Mouse (Mus musculus): Measurements from ENCODE around the gene Olfr69. TPM values are rescaled to one million over a fixed set of nuclear protein-coding genes. Genes with fewer than 3 reads are reported as not detected.
"Not testable (repeated sequence)": the region's sequence is repeated elsewhere in the genome, so short reads cannot be mapped to it uniquely, and the experiment has no call there.

The Olfr69 gene
- polyA plus RNA-seq, 1 experiment = not detected

DNA sequence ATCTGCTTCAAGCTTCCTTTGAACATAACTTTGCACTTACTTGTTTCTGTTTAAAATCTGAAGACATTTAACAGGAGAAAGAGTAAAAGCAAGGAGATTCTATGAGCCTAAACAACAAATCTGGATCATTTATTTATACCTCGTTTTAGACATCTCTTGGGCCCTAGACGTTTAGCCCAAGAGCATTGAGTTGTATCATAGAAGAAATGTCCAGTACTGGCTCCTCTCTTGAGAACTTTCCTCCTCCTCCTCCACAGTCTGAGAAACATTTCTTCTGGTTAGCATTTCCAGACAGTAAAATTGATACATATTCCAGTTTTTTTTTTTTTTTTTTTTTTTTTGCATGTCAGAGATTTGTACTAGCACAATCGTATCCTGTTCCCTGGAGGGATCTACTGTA is 20.3 kb upstream of the Olfr69 start, which contains the start of gene Olfr67:
Gene Olfr67, minus strand, starts transcription at position 101 of the 400 bp plus-strand sequence.
- TF ChIP-seq CTCF (IDR thresholded peaks at IDR 0.05; ENCODE audit: borderline replicate concordance, control insufficient read depth, extremely low read depth, insufficient read depth, low read length, poor library complexity) = no peak
- TF ChIP-seq POLR2A (IDR thresholded peaks at IDR 0.05; ENCODE audit: control insufficient read depth, extremely low read depth, insufficient read depth, low read length, poor library complexity) = no peak
- no peak within 1 kb of the TSS for H3K27ac ChIP-seq (ENCODE audit: control insufficient read depth, insufficient read depth, low read length)
- no peaks in the 10 kb centered on the region for H3K27me3 ChIP-seq (ENCODE audit: control insufficient read depth, insufficient read depth, low read length)
- H3K4me3 ChIP-seq (ENCODE audit: control insufficient read depth, insufficient read depth, low read length) = no peak within 1 kb of the TSS
- no peaks in the 10 kb centered on the region for H3K4me1 ChIP-seq (replicated peaks; ENCODE audit: control insufficient read depth, insufficient read depth, low read length)
- WGBS = 76% methylated on average over 3 of the region's 3 CpGs
- DNase-seq = no peak
- no peaks in the 10 kb centered on the region for H3K36me3 ChIP-seq (ENCODE audit: control insufficient read depth, insufficient read depth, low read length)

DNA sequence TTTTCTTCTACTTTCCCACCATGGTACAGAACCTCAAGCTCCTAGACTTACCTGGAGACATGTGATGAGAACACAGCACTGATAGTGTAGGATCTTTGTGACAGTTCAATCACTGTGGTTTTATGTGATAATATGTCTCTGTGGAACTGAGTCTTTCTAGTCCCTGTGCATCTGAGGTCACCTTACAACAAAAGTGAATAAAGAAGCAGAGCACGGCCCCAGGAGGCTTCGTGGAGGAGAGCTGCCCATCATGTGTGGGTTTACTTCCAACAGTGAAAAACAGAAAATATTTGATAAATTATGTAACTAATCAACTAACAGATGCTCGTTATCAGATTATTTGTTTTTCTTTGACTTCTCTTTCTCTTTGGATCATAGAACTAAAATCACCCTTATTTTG is 8.2 kb upstream of the Olfr69 start, which contains the start of gene Olfr68:
Gene Olfr68, minus strand, starts transcription at position 101 of the 400 bp plus-strand sequence.
- TF ChIP-seq POLR2A (IDR thresholded peaks at IDR 0.05; ENCODE audit: control insufficient read depth, extremely low read depth, insufficient read depth, low read length, poor library complexity) (no peak), CTCF (IDR thresholded peaks at IDR 0.05; ENCODE audit: borderline replicate concordance, control insufficient read depth, extremely low read depth, insufficient read depth, low read length, poor library complexity) (no peak)
- DNase-seq = no peak
- H3K4me1 ChIP-seq (replicated peaks; ENCODE audit: control insufficient read depth, insufficient read depth, low read length) = no peaks in the 10 kb centered on the region
- no peaks in the 10 kb centered on the region for H3K27me3 ChIP-seq (ENCODE audit: control insufficient read depth, insufficient read depth, low read length)
- no peaks in the 10 kb centered on the region for H3K36me3 ChIP-seq (ENCODE audit: control insufficient read depth, insufficient read depth, low read length)
- no peak within 1 kb of the TSS for H3K27ac ChIP-seq (ENCODE audit: control insufficient read depth, insufficient read depth, low read length)
- no peak within 1 kb of the TSS for H3K4me3 ChIP-seq (ENCODE audit: control insufficient read depth, insufficient read depth, low read length)
- WGBS = 93% methylated on average over 3 of the region's 3 CpGs

DNA sequence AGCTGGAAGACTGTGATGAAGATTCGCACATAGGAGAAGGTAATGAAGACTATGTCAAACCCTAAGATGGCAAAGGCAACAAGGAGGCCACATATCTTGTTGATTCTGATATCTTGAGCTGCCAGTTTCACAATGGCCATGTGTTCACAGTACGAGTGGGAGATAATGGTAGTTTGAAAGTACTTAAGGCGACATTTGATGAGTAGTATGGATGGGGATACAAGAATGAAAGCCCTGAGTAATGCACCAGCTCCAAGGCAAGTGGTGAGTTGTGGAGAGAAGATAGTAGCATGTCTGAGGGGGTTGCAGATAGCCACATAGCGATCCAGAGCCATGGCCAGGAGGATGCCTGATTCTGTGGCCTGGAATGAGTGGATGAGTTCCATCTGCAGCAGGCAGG is 6.3 kb upstream of the Olfr69 start:
- WGBS = 89% methylated on average over 4 of the region's 4 CpGs
- H3K27me3 ChIP-seq (ENCODE audit: control insufficient read depth, insufficient read depth, low read length); H3K4me3 ChIP-seq (ENCODE audit: control insufficient read depth, insufficient read depth, low read length); H3K36me3 ChIP-seq (ENCODE audit: control insufficient read depth, insufficient read depth, low read length); H3K4me1 ChIP-seq (replicated peaks; ENCODE audit: control insufficient read depth, insufficient read depth, low read length); H3K27ac ChIP-seq (ENCODE audit: control insufficient read depth, insufficient read depth, low read length); DNase-seq: not testable (repeated sequence)

DNA sequence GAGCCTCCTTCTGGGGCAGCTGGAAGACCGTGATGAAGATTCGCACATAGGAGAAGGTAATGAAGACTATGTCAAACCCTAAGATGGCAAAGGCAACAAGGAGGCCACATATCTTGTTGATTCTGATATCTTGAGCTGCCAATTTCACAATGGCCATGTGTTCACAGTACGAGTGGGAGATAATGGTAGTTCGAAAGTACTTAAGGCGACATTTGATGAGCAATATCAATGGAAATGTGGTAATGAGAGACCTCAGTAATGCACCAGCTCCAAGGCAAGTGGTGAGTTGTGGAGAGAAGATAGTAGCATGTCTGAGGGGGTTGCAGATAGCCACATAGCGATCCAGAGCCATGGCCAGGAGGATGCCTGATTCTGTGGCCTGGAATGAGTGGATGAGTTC is 3.7 kb downstream of the Olfr69 start:
- not testable (repeated sequence) for H3K4me3 ChIP-seq (ENCODE audit: control insufficient read depth, insufficient read depth, low read length); H3K27ac ChIP-seq (ENCODE audit: control insufficient read depth, insufficient read depth, low read length); H3K4me1 ChIP-seq (replicated peaks; ENCODE audit: control insufficient read depth, insufficient read depth, low read length); DNase-seq; H3K36me3 ChIP-seq (ENCODE audit: control insufficient read depth, insufficient read depth, low read length); H3K27me3 ChIP-seq (ENCODE audit: control insufficient read depth, insufficient read depth, low read length)
- WGBS = 96% methylated on average over 6 of the region's 6 CpGs

DNA sequence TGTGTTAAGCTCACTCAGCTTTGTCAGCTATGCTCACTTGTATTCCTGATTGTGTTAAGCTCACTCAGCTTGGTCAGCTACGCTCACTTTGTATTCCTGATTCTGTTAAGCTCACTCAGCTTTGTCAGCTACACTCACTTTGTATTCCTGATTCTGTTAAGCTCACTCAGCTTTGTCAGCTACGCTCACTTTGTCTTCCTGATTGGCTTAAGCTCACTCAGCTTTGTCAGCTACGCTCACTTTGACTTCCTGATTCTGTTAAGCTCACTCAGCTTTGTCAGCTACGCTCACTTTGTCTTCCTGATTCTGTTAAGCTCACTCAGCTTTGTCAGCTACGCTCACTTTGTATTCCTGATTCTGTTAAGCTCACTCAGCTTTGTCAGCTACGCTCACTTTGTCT is 9.2 kb downstream of the Olfr69 start:
- H3K27ac ChIP-seq (ENCODE audit: control insufficient read depth, insufficient read depth, low read length); H3K27me3 ChIP-seq (ENCODE audit: control insufficient read depth, insufficient read depth, low read length); H3K4me3 ChIP-seq (ENCODE audit: control insufficient read depth, insufficient read depth, low read length); DNase-seq; H3K4me1 ChIP-seq (replicated peaks; ENCODE audit: control insufficient read depth, insufficient read depth, low read length); H3K36me3 ChIP-seq (ENCODE audit: control insufficient read depth, insufficient read depth, low read length): not testable (repeated sequence)
- WGBS = 20% methylated on average over 6 of the region's 6 CpGs

DNA sequence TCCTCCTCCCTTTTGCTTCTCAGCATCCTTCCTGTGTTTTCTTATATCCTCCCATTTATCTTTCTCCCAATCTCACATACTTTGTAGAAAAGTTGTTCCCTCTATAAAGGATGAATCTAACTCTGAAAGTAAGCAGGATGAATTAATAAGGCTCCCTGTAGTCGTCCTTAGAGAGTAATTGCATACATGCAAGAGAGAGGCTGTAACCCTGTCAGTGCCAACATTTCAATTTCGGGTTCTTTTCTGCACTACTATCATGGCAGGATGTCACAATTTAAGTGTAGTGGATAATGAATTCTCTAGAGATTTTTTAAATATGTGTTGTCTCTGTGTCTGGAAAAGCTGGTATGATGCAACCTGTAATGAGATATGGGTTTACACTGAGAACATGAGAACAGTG is 14.2 kb downstream of the Olfr69 start, which contains the start of gene Olfr630:
Gene Olfr630, minus strand, starts transcription at position 101 of the 400 bp plus-strand sequence.
- 67% methylated on average over 2 of the region's 2 CpGs for WGBS

DNA sequence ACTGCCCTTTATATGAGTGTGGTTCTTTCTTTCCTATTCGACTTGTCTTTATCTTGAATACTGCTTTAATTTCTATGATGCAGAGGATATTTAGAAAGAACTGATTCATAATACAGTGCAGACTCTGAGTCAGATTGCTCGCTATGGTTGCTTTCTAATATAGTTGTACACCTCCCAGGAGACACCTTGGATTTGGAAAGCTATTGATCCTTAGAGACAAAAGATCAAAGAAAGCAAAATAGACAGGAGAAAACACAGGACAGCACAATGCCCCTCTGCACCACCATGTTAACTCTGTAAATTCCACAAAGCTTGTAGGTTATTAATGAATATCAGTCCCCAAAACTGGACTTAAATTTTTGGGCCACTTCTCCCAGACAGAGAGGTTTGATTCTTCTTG is 26.6 kb downstream of the Olfr69 start, which contains the start of gene Olfr629:
Gene Olfr629, minus strand, starts transcription at position 101 of the 400 bp plus-strand sequence.
- H3K4me3 ChIP-seq (ENCODE audit: control insufficient read depth, insufficient read depth, low read length) = no peak within 1 kb of the TSS
- H3K27ac ChIP-seq (ENCODE audit: control insufficient read depth, insufficient read depth, low read length) = no peak within 1 kb of the TSS
- no peaks in the 10 kb centered on the region for H3K36me3 ChIP-seq (ENCODE audit: control insufficient read depth, insufficient read depth, low read length)
- no peak for DNase-seq
- TF ChIP-seq CTCF (IDR thresholded peaks at IDR 0.05; ENCODE audit: borderline replicate concordance, control insufficient read depth, extremely low read depth, insufficient read depth, low read length, poor library complexity) (no peak), POLR2A (IDR thresholded peaks at IDR 0.05; ENCODE audit: control insufficient read depth, extremely low read depth, insufficient read depth, low read length, poor library complexity) (no peak)
- whole genome bisulfite sequencing = 96% methylated on average over 2 of the region's 2 CpGs
- no peaks in the 10 kb centered on the region for H3K4me1 ChIP-seq (replicated peaks; ENCODE audit: control insufficient read depth, insufficient read depth, low read length)
- no peaks in the 10 kb centered on the region for H3K27me3 ChIP-seq (ENCODE audit: control insufficient read depth, insufficient read depth, low read length)

More for the DNA sequence above, 14.2 kb downstream of the Olfr69 start, which contains the start of gene Olfr630:
- H3K36me3 ChIP-seq (ENCODE audit: control insufficient read depth, insufficient read depth, low read length) = no peaks in the 10 kb centered on the region
- no peak for DNase-seq
- no peaks in the 10 kb centered on the region for H3K4me1 ChIP-seq (replicated peaks; ENCODE audit: control insufficient read depth, insufficient read depth, low read length)
- TF ChIP-seq CTCF (IDR thresholded peaks at IDR 0.05; ENCODE audit: borderline replicate concordance, control insufficient read depth, extremely low read depth, insufficient read depth, low read length, poor library complexity) = no peak
- TF ChIP-seq POLR2A (IDR thresholded peaks at IDR 0.05; ENCODE audit: control insufficient read depth, extremely low read depth, insufficient read depth, low read length, poor library complexity) = no peak
- no peaks in the 10 kb centered on the region for H3K27me3 ChIP-seq (ENCODE audit: control insufficient read depth, insufficient read depth, low read length)
- no peak within 1 kb of the TSS for H3K4me3 ChIP-seq (ENCODE audit: control insufficient read depth, insufficient read depth, low read length)
- no peak within 1 kb of the TSS for H3K27ac ChIP-seq (ENCODE audit: control insufficient read depth, insufficient read depth, low read length)

All from thymus, adult 2 months (tissue).